Mouse (Mus musculus) olfactory bulb, adult 2 months (tissue): ENCODE measurements around the gene Cnksr3.

Experiments
- CTCF ChIP-seq: fragments of 200-500 bp; IDR thresholded peaks from 2 replicates; pipeline ENCODE4 v1.5.1; 2012; ENCODE audit warnings: low read depth, mild to moderate bottlenecking, low read length, moderate library complexity; ENCODE audit not compliant: insufficient read depth
- POLR2A ChIP-seq: fragments of 200-500 bp; IDR thresholded peaks from 2 replicates; pipeline ENCODE4 v1.6.1; 2012; ENCODE audit warnings: mild to moderate bottlenecking, low read depth, low read length, moderate library complexity; ENCODE audit not compliant: insufficient read depth

DNA sequence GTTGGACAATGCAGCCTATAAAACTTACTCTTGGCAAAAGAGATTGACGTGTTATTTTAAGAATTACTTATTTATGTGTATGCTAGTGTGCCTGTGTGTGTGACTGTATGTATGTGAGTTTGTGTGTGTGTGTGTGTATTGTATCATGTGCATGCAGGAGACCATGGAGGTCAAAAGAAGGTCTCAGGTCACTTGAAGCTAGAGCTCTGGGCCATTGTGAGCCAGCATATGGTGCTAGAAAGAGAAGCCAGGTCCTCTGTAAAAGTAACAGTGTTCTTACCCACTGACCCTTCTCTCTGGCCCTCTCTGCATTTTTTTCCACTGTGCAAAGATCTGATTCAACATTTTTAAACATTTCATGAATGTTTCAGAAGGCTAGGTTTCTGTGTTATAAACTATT lies 134.1 kb downstream of the Cnksr3 start:
- TF ChIP-seq CTCF (no peak), POLR2A (no peak)
